Mouse (Mus musculus): ENCODE data around the gene Gcnt7.
A peak's percentile ranks its signal among the peaks of the same experiment; 100 is the strongest.

Gcnt7 gene

DNA sequence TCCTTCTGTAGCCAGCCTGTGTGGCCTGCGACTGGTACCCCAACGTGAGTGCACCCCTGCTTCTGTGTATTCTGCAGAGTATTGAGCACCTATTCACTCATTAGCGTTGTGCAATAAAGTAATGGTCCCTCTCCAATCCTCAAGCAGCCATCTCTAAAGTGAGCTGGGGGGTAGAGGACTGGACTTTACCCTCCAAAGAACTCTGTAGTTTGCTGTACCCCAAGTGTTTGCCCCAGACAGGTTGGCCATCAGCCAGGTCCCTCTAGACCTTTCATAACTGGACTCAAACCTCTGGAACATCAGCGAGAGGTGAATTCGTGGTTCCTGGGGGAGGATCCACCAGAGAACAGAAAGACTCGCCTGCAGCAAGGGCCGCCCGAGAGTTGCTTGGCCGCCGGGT, 5.9 kb downstream of the Gcnt7 start:
- DNase-seq (ENCODE audit: low read depth) = no peak

DNA sequence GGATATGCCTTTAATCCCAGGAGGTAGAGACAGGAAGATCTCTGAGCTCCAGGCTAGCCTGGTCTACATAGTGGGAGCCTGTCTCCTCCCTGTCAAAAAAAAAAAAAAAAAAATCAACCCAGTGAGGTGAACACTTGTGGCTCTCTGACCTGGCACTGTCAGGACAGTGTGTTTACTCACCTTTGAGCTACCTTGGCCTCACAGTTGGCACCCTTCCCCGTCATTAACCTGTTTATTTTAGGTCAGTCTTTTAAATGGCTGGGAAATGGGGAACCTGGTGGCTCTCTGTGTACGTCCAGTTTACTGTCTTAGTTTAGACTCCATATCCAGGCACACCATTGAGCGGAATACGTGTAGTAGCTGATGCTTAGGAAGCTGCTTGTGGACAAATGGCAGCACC, 6.4 kb downstream of the Gcnt7 start:
- no peak for DNase-seq (ENCODE audit: low read depth)

DNA sequence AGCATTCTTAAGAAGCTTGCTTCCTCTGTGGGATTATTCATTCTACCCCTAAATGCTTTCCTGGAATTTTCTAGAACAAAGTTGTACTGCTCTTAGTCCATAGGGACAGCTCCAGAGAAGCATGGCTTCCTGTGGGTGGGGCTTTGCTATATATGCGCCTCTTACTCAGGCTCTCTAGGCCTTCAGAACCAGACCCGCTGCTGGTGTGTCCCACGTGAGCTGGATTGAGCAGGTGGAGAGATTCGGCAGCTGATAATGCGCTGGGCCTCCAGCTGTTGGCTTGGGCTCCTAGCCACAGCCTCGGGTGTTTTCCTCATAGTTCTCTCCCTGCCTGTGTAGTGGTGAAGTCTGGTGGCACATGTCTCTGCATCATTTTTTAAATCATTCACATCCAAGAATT, 7.8 kb downstream of the Gcnt7 start:
- no peak for DNase-seq (ENCODE audit: low read depth)

DNA sequence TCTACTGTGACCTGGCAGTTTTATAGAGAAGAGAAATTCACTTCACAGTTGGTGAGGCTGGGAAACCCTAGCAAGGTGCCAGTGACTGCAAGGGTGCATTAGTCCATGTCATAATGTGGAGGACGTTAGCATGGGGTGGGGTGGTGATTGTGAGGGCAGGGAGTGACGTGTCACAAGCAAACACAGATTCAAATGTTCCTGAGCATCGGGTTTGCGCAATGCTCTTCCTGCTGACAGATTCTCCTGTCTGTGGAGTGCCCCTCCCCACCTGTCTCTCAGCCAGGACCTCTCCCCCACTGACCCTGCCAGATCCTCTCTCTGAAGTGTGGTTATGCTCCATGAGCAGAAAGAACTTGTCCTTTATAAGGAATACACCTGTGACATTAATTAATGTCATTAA, 10.1 kb downstream of the Gcnt7 start:
- no peak for DNase-seq (ENCODE audit: low read depth)

DNA sequence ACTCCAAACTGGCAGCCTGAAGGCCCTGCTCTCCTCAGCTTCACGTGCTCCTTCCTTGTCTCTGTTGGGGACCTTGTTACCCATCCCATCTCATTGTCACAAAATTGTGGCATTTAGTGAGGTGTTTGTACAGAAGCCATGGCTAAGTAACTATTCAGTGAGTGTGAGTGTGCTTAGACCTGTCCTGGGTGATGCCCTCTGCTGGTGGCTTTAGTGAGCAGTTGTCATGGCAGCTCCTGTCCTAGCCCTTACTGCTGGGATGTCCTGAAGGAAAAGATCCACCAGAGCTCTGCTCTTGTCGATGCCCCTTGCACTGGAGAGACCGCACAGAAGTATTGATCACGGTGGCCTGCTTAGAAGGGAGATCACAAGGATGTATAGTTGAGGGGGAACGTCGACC, 11.1 kb downstream of the Gcnt7 start:
- DNase-seq (ENCODE audit: low read depth) = peak; percentile 59

DNA sequence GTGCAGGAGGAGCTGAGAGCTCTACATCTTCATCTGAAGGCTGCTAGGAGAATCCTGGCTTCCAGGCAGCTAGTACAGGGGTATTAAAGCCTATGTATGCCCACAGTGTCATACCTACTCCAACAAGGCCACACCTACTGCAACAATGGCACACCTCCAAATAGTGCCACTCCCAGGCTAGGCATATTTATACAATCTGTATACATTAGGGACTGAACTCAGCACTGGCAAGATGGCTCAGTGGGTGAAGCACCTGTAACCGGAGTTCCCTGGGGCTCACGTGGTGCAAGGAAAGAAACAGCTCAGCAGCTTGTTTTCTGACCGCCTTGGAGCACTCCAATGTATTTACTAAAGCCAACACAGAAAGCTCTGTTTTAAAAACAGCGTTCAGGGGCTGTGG, 12.8 kb downstream of the Gcnt7 start:
- no peak for DNase-seq (ENCODE audit: low read depth)

DNA sequence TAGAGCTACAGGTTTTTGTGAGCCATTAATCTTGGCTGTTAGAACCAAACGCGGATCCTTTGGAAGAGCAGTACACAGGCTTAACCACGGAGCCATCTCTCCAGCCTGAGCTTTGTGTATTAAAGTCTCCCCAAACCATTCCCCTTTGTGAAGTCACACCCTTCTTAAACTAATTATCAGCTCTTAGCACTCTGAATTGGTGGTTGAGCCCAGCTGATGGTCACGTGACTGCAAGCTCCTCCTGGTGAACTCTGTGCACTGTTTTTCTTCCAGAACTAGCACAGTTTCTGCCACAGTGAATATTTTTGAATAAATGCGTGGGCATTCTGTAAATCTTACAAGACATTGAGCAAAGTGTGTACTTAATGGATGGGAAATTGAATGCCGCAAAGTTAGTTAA, 17.2 kb downstream of the Gcnt7 start:
- DNase-seq (ENCODE audit: low read depth) = peak; percentile 26

DNA sequence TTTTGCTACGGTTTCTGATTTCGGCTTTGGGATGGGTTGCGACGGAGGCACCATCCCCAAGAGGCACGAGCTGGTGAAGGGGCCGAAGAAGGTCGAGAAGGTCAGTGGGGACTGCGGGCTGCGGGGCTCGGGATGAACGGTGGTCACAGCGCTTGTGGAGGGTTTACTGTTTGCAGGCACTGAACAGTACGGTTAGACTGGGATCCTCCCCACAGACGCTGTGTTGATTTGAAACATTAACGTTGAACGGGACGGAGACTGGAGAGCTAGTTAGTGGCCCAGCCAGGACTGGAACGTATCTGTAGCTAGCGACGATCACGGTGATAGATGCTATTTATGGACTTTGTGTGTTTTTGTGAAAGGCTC, 17.8 kb downstream of the Gcnt7 start:
- DNase-seq (ENCODE audit: low read depth) = no peak

DNA sequence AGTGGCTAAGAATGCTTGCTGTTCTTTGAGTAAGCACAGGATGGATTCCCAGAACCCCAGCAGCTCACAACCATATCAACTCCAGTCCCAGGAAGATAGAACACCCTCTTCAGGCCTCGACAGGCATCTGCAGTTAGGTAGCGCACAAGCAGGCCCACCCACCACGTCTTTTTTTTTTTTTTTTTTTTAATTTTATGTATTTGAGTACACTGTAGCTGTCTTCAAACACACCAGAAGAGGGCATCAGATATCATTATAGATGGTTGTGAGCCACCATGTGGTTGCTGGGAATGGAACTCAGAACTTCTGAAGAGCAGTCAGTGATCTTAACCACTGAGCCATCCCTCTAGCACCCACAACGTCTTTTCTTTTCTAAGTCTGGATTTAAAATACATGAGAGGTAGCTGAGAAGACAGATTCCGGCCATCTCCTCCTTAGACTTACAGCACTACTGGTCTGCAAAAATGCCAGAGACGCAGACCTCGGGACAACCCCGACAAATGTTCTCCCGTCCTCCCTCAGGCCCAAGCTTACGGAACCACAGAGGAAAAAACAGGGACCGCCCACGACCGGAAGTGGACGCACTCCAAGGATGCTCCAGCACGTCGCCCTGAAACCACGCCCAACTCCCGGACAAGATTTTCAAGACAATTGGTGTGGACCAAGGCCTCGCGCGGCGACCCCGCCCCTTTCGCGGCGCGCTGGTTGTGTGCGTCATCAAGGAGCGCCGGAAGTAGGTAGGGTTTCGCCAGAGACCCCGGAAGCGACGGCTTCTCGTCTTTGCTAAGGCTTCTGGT, 18.4 kb downstream of the Gcnt7 start, which contains the start of gene Rtf2:
TSS of gene Rtf2 (plus strand) at position 714 of the 797 bp plus-strand sequence.
- peak; percentile 98 for DNase-seq (ENCODE audit: low read depth)

DNA sequence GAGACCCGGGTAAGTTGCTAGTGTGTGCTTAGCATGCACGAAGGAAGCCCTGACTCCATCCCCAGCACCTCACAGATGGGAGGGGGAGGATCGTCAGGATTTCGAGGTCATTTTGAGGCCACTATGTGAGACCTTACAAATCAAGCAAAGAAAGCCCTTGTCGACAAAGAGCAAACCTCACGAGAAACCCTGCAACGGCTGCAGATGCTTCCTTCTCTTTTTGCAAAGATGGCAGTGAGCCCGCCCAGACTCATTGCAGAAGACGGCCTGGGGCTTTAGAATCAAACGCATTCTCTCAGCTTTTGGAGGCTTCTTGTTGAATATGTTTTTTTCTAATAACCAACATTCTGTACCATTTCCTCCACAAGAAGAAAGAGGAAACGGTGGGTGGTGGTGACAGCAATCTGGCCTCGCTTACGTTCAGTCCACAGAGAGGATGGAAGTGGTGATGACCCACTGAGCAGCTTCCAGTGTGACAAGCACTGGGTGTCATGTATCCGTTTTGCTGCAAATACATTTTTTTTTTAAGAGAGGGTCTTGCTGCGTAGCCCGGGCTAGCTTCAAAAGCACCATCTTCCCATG, 20.9 kb downstream of the Gcnt7 start:
- DNase-seq (ENCODE audit: low read depth) = peak; percentile 41

DNA sequence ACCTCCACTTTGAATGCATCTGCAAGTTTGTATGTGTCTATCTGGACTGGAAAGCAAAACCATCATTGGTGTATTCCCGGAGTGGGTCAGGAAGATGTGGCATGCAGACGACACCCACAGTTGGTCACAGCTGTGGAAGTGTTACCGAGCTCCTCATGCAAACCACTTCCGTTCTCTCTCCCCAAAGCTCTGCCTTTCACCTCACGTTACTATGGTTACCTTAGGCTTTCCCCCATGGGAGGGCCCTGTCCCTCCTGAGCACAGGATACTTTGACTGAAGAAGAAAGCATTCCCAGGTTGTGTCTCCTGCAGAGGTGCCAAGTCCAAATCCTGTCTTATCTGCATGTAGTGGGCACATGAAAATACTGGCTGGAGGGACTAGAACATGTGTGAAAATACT, 24.6 kb downstream of the Gcnt7 start:
- peak; percentile 81 for DNase-seq (ENCODE audit: low read depth)

DNA sequence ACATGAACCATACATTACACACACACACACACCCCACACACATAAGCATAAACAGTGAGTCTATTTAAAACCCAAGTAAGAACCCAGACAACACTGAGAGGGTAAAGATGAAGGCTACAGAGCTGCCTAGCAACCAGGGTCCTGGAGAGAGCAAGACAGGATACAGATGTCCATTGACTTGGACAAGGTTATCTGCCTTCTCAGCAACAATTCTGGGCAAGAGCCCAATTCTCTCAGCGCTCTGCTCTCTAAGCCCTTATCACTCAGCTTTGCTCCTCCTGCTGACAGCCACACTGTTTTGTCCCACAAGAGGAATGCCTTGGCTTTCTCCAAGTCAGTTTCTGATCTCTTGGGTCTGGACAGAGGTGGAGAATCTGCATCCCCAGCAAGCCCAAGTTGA, 27.8 kb downstream of the Gcnt7 start:
- DNase-seq (ENCODE audit: low read depth) = no peak

DNA sequence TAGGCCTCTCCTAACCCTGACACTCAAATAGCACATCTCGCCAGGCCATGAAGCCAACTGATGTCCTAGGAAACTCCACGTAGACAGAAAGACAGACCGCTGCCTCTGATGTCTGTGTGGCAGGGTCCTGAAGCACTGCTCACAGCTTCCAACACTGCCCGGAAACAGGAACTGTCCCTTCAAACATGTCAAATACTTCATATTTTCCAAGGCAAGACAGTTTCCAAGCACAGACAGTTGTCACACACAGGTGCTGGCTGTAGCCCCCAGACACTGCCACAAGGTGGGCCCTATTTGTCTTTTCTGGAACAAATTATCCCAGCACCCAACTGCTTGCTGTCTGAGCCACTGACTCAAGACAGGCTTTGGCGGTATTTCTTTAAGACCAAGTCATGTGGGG, 40.2 kb downstream of the Gcnt7 start:
- no peak for DNase-seq (ENCODE audit: low read depth)

DNA sequence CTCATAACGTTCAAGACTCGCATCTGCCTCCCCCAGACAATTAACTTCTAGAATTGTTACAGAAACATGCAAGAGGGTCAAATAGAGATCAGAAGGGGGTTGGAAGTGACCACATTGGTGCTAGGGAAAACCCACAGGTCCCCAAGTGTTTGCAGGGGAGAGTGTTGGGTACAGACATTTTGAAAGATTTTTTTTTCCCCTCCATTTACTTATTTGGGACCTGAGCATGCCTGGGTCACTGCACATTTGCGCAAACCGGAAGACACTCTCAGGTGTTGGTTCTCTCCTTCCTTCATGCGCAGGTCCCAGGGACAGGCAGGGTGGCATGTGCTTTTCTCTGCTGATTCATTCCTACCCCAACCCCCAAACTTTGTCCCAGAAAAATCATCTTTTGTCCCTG, 41.5 kb downstream of the Gcnt7 start:
- no peak for DNase-seq (ENCODE audit: low read depth)

DNA sequence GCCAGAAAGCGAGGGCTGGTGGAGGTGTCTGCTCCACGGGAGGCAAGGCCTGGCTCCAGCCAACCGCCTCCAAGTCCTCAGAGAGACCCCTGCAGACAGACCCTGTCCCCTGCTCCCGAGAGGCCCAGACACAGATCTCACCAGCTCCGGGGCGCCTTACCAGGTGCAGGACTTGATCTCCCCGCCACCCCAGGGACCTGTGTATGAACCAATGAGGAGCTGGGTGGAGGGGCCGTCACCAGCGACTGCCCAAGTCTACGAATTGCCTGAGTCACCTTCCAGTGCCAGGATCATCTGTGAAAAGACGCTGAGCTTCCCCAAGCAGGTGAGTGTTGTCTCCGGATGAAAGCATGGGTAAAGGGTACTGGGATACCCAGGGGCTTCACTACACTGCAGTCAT, 42.2 kb downstream of the Gcnt7 start:
- DNase-seq (ENCODE audit: low read depth) = no peak

DNA sequence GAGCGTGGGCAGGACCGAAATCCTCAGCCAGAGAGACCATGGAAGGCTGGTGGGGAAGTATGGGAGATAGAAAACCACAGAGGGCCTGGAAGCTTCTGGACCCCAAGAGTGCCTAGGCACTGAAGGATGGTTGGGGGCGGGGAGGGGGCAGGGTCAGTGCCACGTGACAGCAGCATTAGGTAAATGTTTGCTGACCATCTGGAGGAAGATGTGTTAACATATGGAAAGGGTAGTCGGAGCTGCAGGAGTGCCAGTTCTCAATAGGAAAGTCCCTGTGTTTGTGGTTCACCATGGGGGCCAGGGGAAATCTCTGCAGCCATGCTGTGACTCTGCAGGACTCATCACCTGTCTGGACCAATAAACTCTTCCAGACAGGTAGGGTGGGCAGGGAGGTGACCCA, 44.5 kb downstream of the Gcnt7 start:
- no peak for DNase-seq (ENCODE audit: low read depth)

DNA sequence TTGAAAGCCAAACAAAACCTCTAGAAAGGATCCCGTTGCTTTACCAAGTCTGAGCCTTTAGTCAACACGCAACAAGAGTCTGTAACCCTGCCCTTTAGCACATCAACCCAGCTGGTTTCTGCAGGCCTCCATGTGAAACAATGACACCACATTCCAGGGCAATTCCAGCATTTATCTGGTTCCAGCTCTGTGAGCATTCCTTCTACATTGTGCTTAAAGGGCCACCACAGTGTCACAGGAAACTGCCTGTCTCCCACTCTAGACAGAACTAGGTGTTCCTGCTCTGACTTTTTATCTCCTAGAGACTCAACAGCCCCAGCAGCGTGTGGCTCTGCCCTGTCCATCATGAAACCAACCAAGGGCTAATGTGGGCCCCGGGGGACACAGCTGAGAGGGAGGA, 45.1 kb downstream of the Gcnt7 start:
- DNase-seq (ENCODE audit: low read depth) = no peak

DNA sequence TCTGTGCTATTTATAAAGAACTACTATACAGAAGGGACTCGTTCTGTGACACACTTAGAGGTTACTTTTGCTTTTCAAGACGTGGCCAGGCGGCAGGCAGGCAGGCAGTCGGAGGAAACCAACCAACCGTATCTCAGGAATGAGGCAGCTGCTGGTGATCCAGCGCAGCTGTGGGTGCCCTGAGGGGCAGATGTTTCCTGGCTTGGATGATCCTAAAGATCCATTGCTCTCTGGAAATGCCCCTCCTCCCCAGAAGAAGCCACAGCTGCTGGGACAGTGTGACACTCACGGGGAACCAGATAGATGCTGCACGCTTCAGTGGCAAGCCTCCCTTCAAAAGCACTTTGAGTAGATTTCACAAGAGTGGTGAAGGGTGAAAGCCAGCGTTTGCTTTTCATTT, 45.9 kb downstream of the Gcnt7 start:
- DNase-seq (ENCODE audit: low read depth) = no peak

DNA sequence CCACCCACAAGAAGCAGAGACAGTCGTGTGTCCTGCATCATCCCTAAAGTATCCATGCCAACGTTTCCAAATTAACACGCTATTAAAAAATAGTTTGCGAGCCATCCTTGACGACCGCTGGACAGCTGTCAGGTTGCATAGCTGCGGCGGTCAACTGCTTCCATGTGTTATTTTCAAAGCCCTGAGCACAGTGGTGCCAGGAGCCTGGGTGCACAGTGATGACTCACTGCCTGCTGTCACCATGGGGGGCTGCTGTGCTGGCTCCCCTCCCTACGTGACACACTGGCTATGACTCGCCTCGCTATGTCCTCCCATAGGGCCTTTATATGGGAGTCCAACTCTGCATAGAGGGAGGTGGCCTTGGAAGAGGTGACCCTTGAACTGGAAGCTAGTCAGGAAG, 47.3 kb downstream of the Gcnt7 start:
- DNase-seq (ENCODE audit: low read depth) = no peak

DNA sequence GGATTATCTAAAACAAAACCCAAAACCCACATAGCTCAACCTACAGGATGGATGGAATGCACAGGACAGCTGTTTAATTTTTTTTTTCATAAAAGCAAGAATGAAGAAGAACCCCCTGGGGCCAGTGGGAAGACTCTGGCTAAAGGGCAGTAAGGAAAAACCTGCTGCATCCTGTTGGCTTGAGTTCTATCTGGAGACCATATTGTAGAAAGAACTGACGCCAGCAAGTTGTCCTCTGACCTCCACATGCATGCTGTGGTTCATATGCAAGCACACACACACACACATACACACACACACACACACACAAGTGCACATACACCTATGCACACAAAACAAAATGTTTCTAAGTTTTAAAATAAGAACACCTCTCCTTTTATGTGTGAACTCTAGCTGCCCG, 47.7 kb downstream of the Gcnt7 start:
- no peak for DNase-seq (ENCODE audit: low read depth)

DNA sequence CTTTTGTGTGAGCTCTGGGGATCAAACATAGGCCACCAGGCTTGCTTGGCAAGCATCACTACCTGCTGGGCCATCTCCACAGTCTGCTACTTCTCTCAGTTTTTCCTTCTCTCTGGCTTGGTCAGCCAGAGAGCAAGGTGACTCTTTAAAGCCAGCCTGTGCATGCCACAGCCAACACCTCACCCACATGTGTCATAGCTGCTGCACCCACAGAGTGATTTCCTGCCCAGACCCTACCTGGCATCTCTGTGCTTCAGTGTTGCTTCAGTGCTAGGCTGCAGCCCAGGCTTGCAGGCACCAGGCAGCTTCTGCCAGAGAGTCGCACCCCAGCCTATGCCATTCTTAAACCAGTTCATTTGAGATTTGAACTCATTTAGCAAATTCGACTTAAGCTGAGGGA, 50.9 kb downstream of the Gcnt7 start:
- DNase-seq (ENCODE audit: low read depth) = no peak

DNA sequence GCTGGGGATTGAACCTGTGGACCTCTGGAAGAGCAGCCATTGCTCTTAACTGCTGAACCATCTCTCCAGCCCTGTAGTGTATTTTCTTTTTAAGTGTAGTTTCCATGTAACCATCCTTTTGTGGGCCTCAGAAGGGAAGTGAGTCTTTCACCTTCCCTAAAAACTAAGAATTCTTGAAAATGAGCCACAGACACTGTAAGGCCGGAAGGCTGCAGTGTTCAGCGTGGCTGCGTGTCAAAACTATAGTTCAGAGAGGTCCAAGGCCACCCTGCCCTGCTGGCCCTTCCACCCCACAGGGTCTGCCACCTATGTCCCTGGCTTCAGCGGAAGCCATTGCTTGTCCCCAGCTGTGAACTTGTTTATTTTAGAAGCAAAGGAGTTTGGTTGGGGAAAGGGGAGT, 52.2 kb downstream of the Gcnt7 start:
- DNase-seq (ENCODE audit: low read depth) = no peak

DNA sequence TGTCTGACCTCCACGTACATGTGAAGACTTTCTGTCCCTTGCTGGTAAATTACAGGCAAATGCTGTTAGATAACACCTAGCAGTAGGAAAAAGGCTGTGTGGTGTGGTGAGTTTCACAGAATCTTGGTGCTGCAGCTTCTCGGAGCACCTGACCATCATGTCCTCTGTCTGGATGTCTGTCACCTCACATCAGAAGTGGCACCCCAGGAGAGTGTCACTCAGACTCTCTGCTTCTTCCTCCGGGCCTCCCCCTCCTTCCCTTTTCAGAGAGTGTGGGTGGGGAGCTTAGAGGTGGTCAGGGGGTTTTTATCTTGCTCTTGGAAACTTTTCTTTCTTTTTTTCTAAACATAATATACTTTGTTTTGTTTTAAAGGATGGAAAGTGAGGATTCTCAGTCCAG, 53.4 kb downstream of the Gcnt7 start:
- DNase-seq (ENCODE audit: low read depth) = no peak

DNA sequence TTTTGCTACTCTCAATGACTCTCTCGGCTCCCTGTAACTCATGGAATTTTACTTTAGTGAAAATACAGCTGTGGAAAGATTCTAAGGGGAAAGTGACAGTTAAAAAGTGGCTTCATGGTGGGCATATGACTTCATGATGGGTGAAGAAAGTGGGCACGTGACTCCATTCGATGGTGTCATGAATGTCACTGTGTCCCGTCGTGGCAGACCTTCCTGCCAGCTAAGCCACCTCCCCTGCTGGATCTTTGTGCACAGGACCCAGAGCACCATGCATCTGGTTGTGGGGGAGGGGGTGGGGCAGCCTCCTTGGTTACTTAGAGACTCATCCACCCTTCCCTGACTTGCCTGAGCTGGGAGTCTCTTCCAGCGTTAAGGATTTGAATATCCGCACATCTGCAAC, 54.2 kb downstream of the Gcnt7 start:
- DNase-seq (ENCODE audit: low read depth) = no peak
